Comparison of ENCODE assay signal across 35 mouse cellular contexts in genomic region chr3:94393049-94393448, GRCm38 (mm10). TPM values are rescaled to one million over a fixed set of nuclear protein-coding genes. Genes with fewer than 3 reads are reported as not detected.
DNase-seq lines count a peak whose midpoint lies in the region; ATAC-seq lines count a peak whose summit lies in the region.
"Had no signal": no experiment of that assay in that cellular context is flagged by ENCODE, and none has a peak within 500 bp of the region (broad histone marks: within the 10 kb centered on the region; RNA-seq: fewer than 3 reads in every experiment).

No protein-coding gene starts in this region.

- no peaks in the 10 kb centered on the region for H3K36me3 ChIP-seq in heart, embryonic 10.5 days
- H3K36me3 ChIP-seq in neural tube, embryonic 13.5 days = no peaks in the 10 kb centered on the region
- H3K36me3 ChIP-seq in limb, embryonic 13.5 days = no peaks in the 10 kb centered on the region
- no peaks in the 10 kb centered on the region for H3K36me3 ChIP-seq in neural tube, embryonic 14.5 days (ENCODE audit: control insufficient read depth, insufficient read depth, low read length)
- H3K36me3 ChIP-seq: embryonic facial prominence, embryonic 13.5 days; heart, embryonic 13.5 days; hindbrain, embryonic 10.5 days; lung, embryonic 15.5 days had no signal

- H3K4me2 ChIP-seq in neural tube, embryonic 13.5 days = no peak overlapping the region
- H3K4me2 ChIP-seq in limb, embryonic 13.5 days (replicated peaks) = no peak overlapping the region
- no peak overlapping the region for H3K4me2 ChIP-seq in neural tube, embryonic 14.5 days (ENCODE audit: low read depth, low read length)
- H3K4me2 ChIP-seq: embryonic facial prominence, embryonic 13.5 days; heart, embryonic 13.5 days; liver, embryonic 11.5 days; lung, embryonic 15.5 days; midbrain, embryonic 11.5 days had no signal

- H3K9me3 ChIP-seq in heart, embryonic 10.5 days = no peaks in the 10 kb centered on the region
- H3K9me3 ChIP-seq in neural tube, embryonic 13.5 days = no peaks in the 10 kb centered on the region
- H3K9me3 ChIP-seq in limb, embryonic 13.5 days = no peaks in the 10 kb centered on the region
- H3K9me3 ChIP-seq in neural tube, embryonic 14.5 days (ENCODE audit: control insufficient read depth, low read length) = no peaks in the 10 kb centered on the region
- H3K9me3 ChIP-seq: embryonic facial prominence, embryonic 13.5 days; heart, embryonic 13.5 days; hindbrain, embryonic 10.5 days; lung, embryonic 15.5 days had no signal

- no peaks in the 10 kb centered on the region for H3K4me1 ChIP-seq in heart, embryonic 10.5 days
- H3K4me1 ChIP-seq in neural tube, embryonic 13.5 days (replicated peaks) = peaks cover 3% of the 10 kb centered on the region
- H3K4me1 ChIP-seq in limb, embryonic 13.5 days = peaks cover 4% of the 10 kb centered on the region; the same call in 1 of the 2 replicates
- peaks cover 3% of the 10 kb centered on the region; the same call in 1 of the 2 replicates for H3K4me1 ChIP-seq in neural tube, embryonic 14.5 days (ENCODE audit: control insufficient read depth, insufficient read depth, low read length)
- H3K4me1 ChIP-seq: embryonic facial prominence, embryonic 13.5 days; heart, embryonic 13.5 days; lung, embryonic 15.5 days had no signal

- no peak overlapping the region for H3K9ac ChIP-seq in neural tube, embryonic 13.5 days
- no peak overlapping the region for H3K9ac ChIP-seq in limb, embryonic 13.5 days
- H3K9ac ChIP-seq in neural tube, embryonic 14.5 days (replicated peaks; ENCODE audit: low read depth, low read length) = no peak overlapping the region
- H3K9ac ChIP-seq: embryonic facial prominence, embryonic 13.5 days; heart, embryonic 13.5 days; lung, embryonic 15.5 days had no signal

- DNase-seq in heart, embryonic 10.5 days (ENCODE audit: low spot score) = peak; percentile 24
- no peak for DNase-seq in heart, adult 9 months (ENCODE audit: low spot score in 2 of 2)
- no peak for DNase-seq in neural tube, embryonic 10.5 days (ENCODE audit: extremely low spot score, low spot score)
- no peak for DNase-seq in adrenal gland, postnatal 10 days
- DNase-seq: adrenal gland, postnatal 25 days; cerebellum, adult 11-12 months; cerebellum, adult 9-11 months; embryo, embryonic 11 days; gastrocnemius, postnatal 25 days; heart, adult 18-20 months; heart, postnatal 10 days; kidney, adult 9 months; kidney, postnatal 10 days; layer of hippocampus, postnatal 36 days; left cerebral cortex, postnatal 4 days; right cerebral cortex, postnatal 25 days; spleen, adult 18-20 months had no signal

- no peak overlapping the region for H3K4me3 ChIP-seq in heart, embryonic 10.5 days
- H3K4me3 ChIP-seq in neural tube, embryonic 13.5 days = no peak overlapping the region
- no peak overlapping the region for H3K4me3 ChIP-seq in limb, embryonic 13.5 days
- no peak overlapping the region for H3K4me3 ChIP-seq in neural tube, embryonic 14.5 days (ENCODE audit: low read depth, low read length)
- H3K4me3 ChIP-seq: embryonic facial prominence, embryonic 13.5 days; heart, embryonic 13.5 days; hindbrain, embryonic 10.5 days; lung, embryonic 15.5 days; myocyte had no signal

- H3K27ac ChIP-seq in heart, embryonic 10.5 days = no peak overlapping the region
- no peak overlapping the region for H3K27ac ChIP-seq in neural tube, embryonic 13.5 days (replicated peaks)
- H3K27ac ChIP-seq in limb, embryonic 13.5 days = no peak overlapping the region
- no peak overlapping the region for H3K27ac ChIP-seq in neural tube, embryonic 14.5 days (ENCODE audit: low read depth, low read length)
- H3K27ac ChIP-seq: embryonic facial prominence, embryonic 13.5 days; heart, embryonic 13.5 days; hindbrain, embryonic 10.5 days; lung, embryonic 15.5 days had no signal

- H3K27me3 ChIP-seq in heart, embryonic 10.5 days (ENCODE audit: insufficient read depth, poor library complexity, severe bottlenecking) = peaks cover 24% of the 10 kb centered on the region
- peaks cover 23% of the 10 kb centered on the region for H3K27me3 ChIP-seq in neural tube, embryonic 13.5 days
- peaks cover 23% of the 10 kb centered on the region for H3K27me3 ChIP-seq in limb, embryonic 13.5 days
- no peaks in the 10 kb centered on the region for H3K27me3 ChIP-seq in neural tube, embryonic 14.5 days (ENCODE audit: control insufficient read depth, insufficient read depth, low read length)

- 69% methylated on average over 4 of the region's 4 CpGs for WGBS in heart, embryonic 10.5 days
- 52% methylated on average over 4 of the region's 4 CpGs for WGBS in neural tube, embryonic 13.5 days
- 50% methylated on average over 4 of the region's 4 CpGs for WGBS in limb, embryonic 13.5 days
- WGBS in neural tube, embryonic 14.5 days = 41% methylated on average over 4 of the region's 4 CpGs

- ATAC-seq in neural tube, embryonic 13.5 days (ENCODE audit: low read depth) = peak; percentile 69; the same call in 1 of the 2 replicates
- ATAC-seq in limb, embryonic 13.5 days (ENCODE audit: low FRiP score, low read depth) = peak; percentile 82
- peak; percentile 66 for ATAC-seq in neural tube, embryonic 14.5 days (ENCODE audit: low read depth)
- ATAC-seq: CD4-positive, CD25-positive, alpha-beta regulatory T cell, adult 4 months; forebrain, embryonic 14.5 days; intestine, postnatal 0 days; midbrain, embryonic 16.5 days had no signal

RNA-seq across cellular contexts. Expression of gene Lingo4, which starts 5.3 kb away (rescaled TPM):
- not detected in 2 replicates for polyA plus RNA-seq in heart, embryonic 10.5 days (2016; fragmentation: Nextera tagmentation; extraction: Ambion mirVana)
- polyA plus RNA-seq in neural tube, embryonic 13.5 days (2015; fragmentation: Nextera tagmentation; extraction: Ambion mirVana) = 0.70 and 1.0 TPM in 2 replicates
- 0.06 and 0.14 TPM in 2 replicates for polyA plus RNA-seq in limb, embryonic 13.5 days (2015; fragmentation: Nextera tagmentation; extraction: Ambion mirVana)
- 1.3 and 1.4 TPM in 2 replicates for polyA plus RNA-seq in neural tube, embryonic 14.5 days (2014; fragmentation: Nextera tagmentation; extraction: Ambion mirVana)
- total RNA-seq in adrenal gland, postnatal 10 days (2021) = 1 to 10 TPM in 1 of 2 experiments, under 1 TPM in 1; 0.99 to 1.0 TPM
- total RNA-seq: megakaryocyte progenitor cell, adult 5-6 weeks; neutrophil, adult 5-6 weeks had no signal
- polyA plus RNA-seq: liver, embryonic 11.5 days; myocyte had no signal

RNA-seq across cellular contexts. Expression of gene Tdrkh, which starts 20.0 kb away (rescaled TPM):
- 9.3 and 11.1 TPM in 2 replicates for polyA plus RNA-seq in heart, embryonic 10.5 days (2016; fragmentation: Nextera tagmentation; extraction: Ambion mirVana)
- polyA plus RNA-seq in neural tube, embryonic 13.5 days (2015; fragmentation: Nextera tagmentation; extraction: Ambion mirVana) = 51.0 and 51.9 TPM in 2 replicates
- polyA plus RNA-seq in limb, embryonic 13.5 days (2015; fragmentation: Nextera tagmentation; extraction: Ambion mirVana) = 8.4 and 8.9 TPM in 2 replicates
- 51.5 and 52.5 TPM in 2 replicates for polyA plus RNA-seq in neural tube, embryonic 14.5 days (2014; fragmentation: Nextera tagmentation; extraction: Ambion mirVana)
- total RNA-seq in adrenal gland, postnatal 10 days (2021) = 10 to 100 TPM in 1 of 2 experiments, 1 to 10 TPM in 1; 9.7 to 12.1 TPM

RNA-seq across cellular contexts. Expression of gene Rorc, which starts 20.5 kb away (rescaled TPM):
- polyA plus RNA-seq in heart, embryonic 10.5 days (2016; fragmentation: Nextera tagmentation; extraction: Ambion mirVana) = 0.26 and 0.36 TPM in 2 replicates
- polyA plus RNA-seq in neural tube, embryonic 13.5 days (2015; fragmentation: Nextera tagmentation; extraction: Ambion mirVana) = 0.33 and 0.36 TPM in 2 replicates
- 0.98 and 1.0 TPM in 2 replicates for polyA plus RNA-seq in limb, embryonic 13.5 days (2015; fragmentation: Nextera tagmentation; extraction: Ambion mirVana)
- polyA plus RNA-seq in neural tube, embryonic 14.5 days (2014; fragmentation: Nextera tagmentation; extraction: Ambion mirVana) = 0.24 and 0.49 TPM in 2 replicates
- total RNA-seq in adrenal gland, postnatal 10 days (2021) = 10 to 100 TPM; 28.0 to 35.6 TPM

RNA-seq across cellular contexts. Expression of gene C2cd4d, which starts 30.8 kb away (rescaled TPM):
- polyA plus RNA-seq in heart, embryonic 10.5 days (2016; fragmentation: Nextera tagmentation; extraction: Ambion mirVana) = 0.15 and 0.29 TPM in 2 replicates
- 2.2 TPM in 2 replicates for polyA plus RNA-seq in neural tube, embryonic 13.5 days (2015; fragmentation: Nextera tagmentation; extraction: Ambion mirVana)
- polyA plus RNA-seq in limb, embryonic 13.5 days (2015; fragmentation: Nextera tagmentation; extraction: Ambion mirVana) = 2.5 and 3.1 TPM in 2 replicates
- 3.9 and 4.3 TPM in 2 replicates for polyA plus RNA-seq in neural tube, embryonic 14.5 days (2014; fragmentation: Nextera tagmentation; extraction: Ambion mirVana)
- under 1 TPM in 1 of 2 experiments, not detected in 1; 0.73 TPM for total RNA-seq in adrenal gland, postnatal 10 days (2021)
- total RNA-seq: gastrocnemius, adult 18-20 months; gastrocnemius, postnatal 25 days; layer of hippocampus, postnatal 36 days; megakaryocyte progenitor cell, adult 5-6 weeks; neutrophil, adult 5-6 weeks had no signal
- polyA plus RNA-seq: CD4-positive, CD25-positive, alpha-beta regulatory T cell, adult 4 months; liver, embryonic 11.5 days; liver, embryonic 16.5 days; myocyte had no signal

RNA-seq across cellular contexts. Expression of gene Mrpl9, which starts 50.1 kb away (rescaled TPM):
- polyA plus RNA-seq in heart, embryonic 10.5 days (2016; fragmentation: Nextera tagmentation; extraction: Ambion mirVana) = 64.6 and 67.1 TPM in 2 replicates
- polyA plus RNA-seq in neural tube, embryonic 13.5 days (2015; fragmentation: Nextera tagmentation; extraction: Ambion mirVana) = 58.6 and 62.2 TPM in 2 replicates
- 66.8 and 67.0 TPM in 2 replicates for polyA plus RNA-seq in limb, embryonic 13.5 days (2015; fragmentation: Nextera tagmentation; extraction: Ambion mirVana)
- 59.5 and 64.1 TPM in 2 replicates for polyA plus RNA-seq in neural tube, embryonic 14.5 days (2014; fragmentation: Nextera tagmentation; extraction: Ambion mirVana)
- total RNA-seq in adrenal gland, postnatal 10 days (2021) = 10 to 100 TPM; 94.5 to 97.7 TPM
